Mouse (Mus musculus): ENCODE results near the gene Ankrd54.

Ankrd54 gene

GRCm38 (mm10) chr15:79062376-79063159 lies at the start of gene Ankrd54:
Gene Ankrd54 (minus strand): TSS chr15:79062893.
- peak; percentile 99 for DNase-seq (ENCODE audit: low spot score in 2 of 2)

GRCm38 (mm10) chr15:79111774-79112173 lies 49.1 kb upstream of the Ankrd54 start:
- no peak for DNase-seq (ENCODE audit: low spot score in 2 of 2)

- no peak for DNase-seq (ENCODE audit: low spot score in 2 of 2)
These were observed 47.8 kb upstream of the Ankrd54 start for GRCm38 (mm10) chr15:79110528-79110927.

- DNase-seq (ENCODE audit: low spot score in 2 of 2), result no peak
These were observed 47.3 kb upstream of the Ankrd54 start for GRCm38 (mm10) chr15:79110031-79110430.

- DNase-seq (ENCODE audit: low spot score in 2 of 2), result no peak
These were observed 46.7 kb upstream of the Ankrd54 start for GRCm38 (mm10) chr15:79109321-79109934.

- no peak for DNase-seq (ENCODE audit: low spot score in 2 of 2)
These were observed 46.0 kb upstream of the Ankrd54 start, which contains the start of gene Micall1 for GRCm38 (mm10) chr15:79108421-79109320. Gene Micall1 (plus strand): TSS chr15:79108898.

- DNase-seq (ENCODE audit: low spot score in 2 of 2), result no peak
These were observed 45.3 kb upstream of the Ankrd54 start for GRCm38 (mm10) chr15:79107966-79108365.

- no peak for DNase-seq (ENCODE audit: low spot score in 2 of 2)
These were observed 43.1 kb upstream of the Ankrd54 start for GRCm38 (mm10) chr15:79105804-79106203.

- DNase-seq (ENCODE audit: low spot score in 2 of 2), result no peak
These were observed 40.6 kb upstream of the Ankrd54 start for GRCm38 (mm10) chr15:79103264-79103663.

- DNase-seq (ENCODE audit: low spot score in 2 of 2), result no peak
These were observed 38.8 kb upstream of the Ankrd54 start for GRCm38 (mm10) chr15:79101531-79101930.

GRCm38 (mm10) chr15:79100391-79100790 lies 37.7 kb upstream of the Ankrd54 start:
- DNase-seq (ENCODE audit: low spot score in 2 of 2), result no peak

GRCm38 (mm10) chr15:79099456-79099855 lies 36.8 kb upstream of the Ankrd54 start:
- no peak for DNase-seq (ENCODE audit: low spot score in 2 of 2)

- no peak for DNase-seq (ENCODE audit: low spot score in 2 of 2)
These were observed 36.2 kb upstream of the Ankrd54 start for GRCm38 (mm10) chr15:79098868-79099267.

- DNase-seq (ENCODE audit: low spot score in 2 of 2), result no peak
These were observed 35.5 kb upstream of the Ankrd54 start for GRCm38 (mm10) chr15:79098220-79098619.

- no peak for DNase-seq (ENCODE audit: low spot score in 2 of 2)
These were observed 34.9 kb upstream of the Ankrd54 start for GRCm38 (mm10) chr15:79097611-79098025.

- no peak for DNase-seq (ENCODE audit: low spot score in 2 of 2)
These were observed 34.4 kb upstream of the Ankrd54 start for GRCm38 (mm10) chr15:79097135-79097534.

GRCm38 (mm10) chr15:79096556-79096955 lies 33.9 kb upstream of the Ankrd54 start:
- DNase-seq (ENCODE audit: low spot score in 2 of 2), result no peak

GRCm38 (mm10) chr15:79095483-79095882 lies 32.8 kb upstream of the Ankrd54 start:
- DNase-seq (ENCODE audit: low spot score in 2 of 2), result no peak

- no peak for DNase-seq (ENCODE audit: low spot score in 2 of 2)
These were observed 30.6 kb upstream of the Ankrd54 start for GRCm38 (mm10) chr15:79093083-79093839.

GRCm38 (mm10) chr15:79092284-79092683 lies 29.6 kb upstream of the Ankrd54 start:
- DNase-seq (ENCODE audit: low spot score in 2 of 2), result no peak

- no peak for DNase-seq (ENCODE audit: low spot score in 2 of 2)
These were observed 16.9 kb upstream of the Ankrd54 start for GRCm38 (mm10) chr15:79079567-79079966.

All from right cerebral cortex, postnatal 36 days (tissue).